Mouse (Mus musculus) liver, embryonic 14.5 days (tissue): ENCODE results near the gene Olfr145.

ENCODE experiments used
- CTCF ChIP-seq: IDR thresholded peaks from 2 replicates; pipeline ENCODE4 v1.5.1; 2016; ENCODE audit warnings: antibody characterized with exemption, low read depth, control low read depth
- EP300 ChIP-seq: IDR thresholded peaks from 2 replicates; pipeline ENCODE4 v1.6.1; 2016; ENCODE audit warnings: antibody characterized with exemption, low read depth

DNA sequence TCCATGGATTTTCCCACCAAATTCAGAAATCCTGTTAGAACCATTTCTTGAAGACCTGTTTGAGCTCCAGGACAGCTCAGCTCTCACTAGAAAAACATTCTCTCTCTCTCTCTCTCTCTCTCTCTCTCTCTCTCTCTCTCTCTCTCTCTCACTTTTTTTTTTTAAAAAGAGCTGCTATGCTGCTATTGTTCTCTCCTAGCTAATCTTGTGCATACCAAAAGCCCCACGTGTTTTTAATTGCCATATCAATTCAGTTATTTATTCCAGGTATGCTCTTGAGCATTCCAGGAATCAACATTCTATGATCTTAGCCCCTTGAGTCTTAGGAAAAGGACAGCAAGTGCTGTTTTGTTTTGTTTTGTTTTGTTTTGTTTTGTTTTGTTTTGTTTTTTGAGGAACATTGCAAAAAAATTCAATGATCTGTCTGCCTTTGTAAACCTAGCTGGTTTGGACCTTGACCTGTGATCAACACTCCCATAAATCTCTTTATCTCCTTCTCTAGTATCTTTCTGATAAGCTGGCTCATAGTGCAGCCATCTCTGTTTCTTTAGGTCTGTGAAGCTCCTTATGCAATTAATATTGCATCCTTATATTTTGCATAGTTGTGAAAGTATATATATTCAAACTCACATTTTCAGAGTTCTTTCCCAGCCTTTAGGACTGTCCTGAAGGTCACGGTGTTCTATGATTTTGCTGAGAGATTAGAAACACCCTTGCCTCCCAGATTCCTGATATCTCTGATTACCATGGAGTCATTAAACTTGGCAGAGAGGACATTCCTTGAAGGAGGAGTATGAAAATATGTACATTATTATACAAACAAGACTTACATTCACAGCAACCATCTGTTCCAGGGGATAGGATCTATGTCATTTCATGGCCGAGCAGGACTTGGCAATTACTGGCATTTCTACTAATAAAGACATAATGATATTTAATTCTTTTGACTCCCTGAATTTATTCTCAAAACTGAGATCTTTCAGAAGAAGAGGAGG, 29.8 kb downstream of the Olfr145 start:
- no peak for TF ChIP-seq EP300
- TF ChIP-seq CTCF = no peak
